Mouse (Mus musculus): ENCODE data around the gene Tspan32. TPM values are rescaled to one million over a fixed set of nuclear protein-coding genes. Genes with fewer than 3 reads are reported as not detected.
A peak's percentile ranks its signal among the peaks of the same experiment; 100 is the strongest.

Gene Tspan32
- polyA plus RNA-seq, 1 experiment = 59.5 TPM

GRCm38 (mm10) chr7:143042897-143043300, 38.1 kb downstream of the Tspan32 start:
- no peak overlapping the region for H3K4me3 ChIP-seq
- no peaks in the 10 kb centered on the region for H3K36me3 ChIP-seq (ENCODE audit: control insufficient read depth, insufficient read depth)
- H3K79me2 ChIP-seq (ENCODE audit: control insufficient read depth, insufficient read depth) = no peaks in the 10 kb centered on the region
- H3K4me2 ChIP-seq (ENCODE audit: low read depth) = peak overlapping the region; percentile 15
- no peak overlapping the region for H3ac ChIP-seq (ENCODE audit: control insufficient read depth, insufficient read length)
- TF ChIP-seq MAX (IDR thresholded peaks at IDR 0.05; ENCODE audit: low read depth) = no peak
- no peak for TF ChIP-seq TCF3 (IDR thresholded peaks at IDR 0.05; ENCODE audit: insufficient read length, low read depth)
- H3K27me3 ChIP-seq (ENCODE audit: control insufficient read depth, insufficient read depth, insufficient read length) = no peaks in the 10 kb centered on the region

DNA sequence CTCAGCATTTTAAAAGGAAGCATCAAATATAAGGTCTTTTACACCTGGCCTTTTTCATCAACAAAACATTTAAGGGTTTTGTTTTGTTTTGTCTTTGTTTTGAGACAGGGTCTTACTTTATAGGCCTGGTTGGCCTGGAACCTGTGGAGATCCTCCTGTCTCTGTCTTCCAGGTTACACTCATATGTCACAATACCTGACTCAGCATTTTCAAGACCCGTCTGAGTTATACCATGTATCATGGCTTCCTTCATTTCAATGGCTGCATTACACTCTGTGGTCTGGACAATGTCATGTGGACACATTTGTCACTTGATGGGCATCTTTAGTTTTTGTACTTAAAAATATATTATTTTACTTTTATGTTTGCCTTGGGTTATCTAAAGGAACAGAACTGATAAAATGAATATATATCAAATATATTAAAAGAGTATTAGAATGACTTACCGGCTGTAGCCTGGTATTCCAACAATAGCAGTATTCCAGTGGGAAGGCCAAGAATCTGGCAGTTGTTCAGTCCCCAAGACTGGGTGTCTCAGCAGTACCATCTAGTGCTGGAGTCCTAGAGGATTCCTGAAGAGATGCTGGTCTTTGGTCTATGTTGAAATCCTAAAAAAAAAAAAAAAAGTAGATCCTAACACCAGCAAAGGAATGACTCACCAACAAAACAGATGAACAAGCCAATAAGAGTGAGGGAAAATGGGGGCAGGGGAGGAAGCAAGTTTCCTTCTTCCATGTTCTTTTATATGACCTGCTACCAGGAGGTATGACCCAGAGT, 39.4 kb downstream of the Tspan32 start:
- H3K4me2 ChIP-seq (ENCODE audit: low read depth) = no peak overlapping the region
- no peaks in the 10 kb centered on the region for H3K36me3 ChIP-seq (ENCODE audit: control insufficient read depth, insufficient read depth)
- no peaks in the 10 kb centered on the region for H3K27me3 ChIP-seq (ENCODE audit: control insufficient read depth, insufficient read depth, insufficient read length)
- no peaks in the 10 kb centered on the region for H3K79me2 ChIP-seq (ENCODE audit: control insufficient read depth, insufficient read depth)
- no peak overlapping the region for H3K4me3 ChIP-seq
- TF ChIP-seq USF1 (IDR thresholded peaks at IDR 0.05; ENCODE audit: low read depth) (no peak), MYOG (IDR thresholded peaks at IDR 0.05; ENCODE audit: control insufficient read depth in 1 of 3, insufficient read depth in 1 of 3, insufficient read length in 2 of 3, low read depth in 2 of 3) (no peak), MAX (IDR thresholded peaks at IDR 0.05; ENCODE audit: low read depth) (no peak), MYOD1 (IDR thresholded peaks at IDR 0.05; ENCODE audit: control insufficient read depth in 1 of 3, insufficient read length in 2 of 3, low read depth in 2 of 3) (no peak), TCF12 (IDR thresholded peaks at IDR 0.05; ENCODE audit: insufficient read depth, poor library complexity, severe bottlenecking) (no peak), SRF (IDR thresholded peaks at IDR 0.05; ENCODE audit: control insufficient read depth, insufficient read length, low read depth) (no peak), TCF3 (IDR thresholded peaks at IDR 0.05; ENCODE audit: insufficient read length, low read depth) (no peak), POLR2AphosphoS2 (IDR thresholded peaks at IDR 0.05; ENCODE audit: insufficient read length, low read depth) (no peak), REST (IDR thresholded peaks at IDR 0.05; ENCODE audit: insufficient read depth, insufficient read length) (no peak), E2F4 (IDR thresholded peaks at IDR 0.05; ENCODE audit: insufficient read depth) (no peak), CEBPB (IDR thresholded peaks at IDR 0.05; ENCODE audit: insufficient read depth, poor library complexity, severe bottlenecking) (no peak), POLR2A (IDR thresholded peaks at IDR 0.05; ENCODE audit: insufficient read length, low read depth) (no peak)
- no peak overlapping the region for H3ac ChIP-seq (ENCODE audit: control insufficient read depth, insufficient read length)

GRCm38 (mm10) chr7:143044826-143045206, 40.0 kb downstream of the Tspan32 start:
- H3K4me2 ChIP-seq (ENCODE audit: low read depth) = no peak overlapping the region
- H3ac ChIP-seq (ENCODE audit: control insufficient read depth, insufficient read length) = no peak overlapping the region
- no peak overlapping the region for H3K4me3 ChIP-seq
- H3K79me2 ChIP-seq (ENCODE audit: control insufficient read depth, insufficient read depth) = no peaks in the 10 kb centered on the region
- no peaks in the 10 kb centered on the region for H3K27me3 ChIP-seq (ENCODE audit: control insufficient read depth, insufficient read depth, insufficient read length)
- no peaks in the 10 kb centered on the region for H3K36me3 ChIP-seq (ENCODE audit: control insufficient read depth, insufficient read depth)
- TF ChIP-seq REST (IDR thresholded peaks at IDR 0.05; ENCODE audit: insufficient read depth, insufficient read length) (no peak), POLR2AphosphoS2 (IDR thresholded peaks at IDR 0.05; ENCODE audit: insufficient read length, low read depth) (no peak), TCF3 (IDR thresholded peaks at IDR 0.05; ENCODE audit: insufficient read length, low read depth) (no peak), MAX (IDR thresholded peaks at IDR 0.05; ENCODE audit: low read depth) (no peak), TCF12 (IDR thresholded peaks at IDR 0.05; ENCODE audit: insufficient read depth, poor library complexity, severe bottlenecking) (no peak), POLR2A (IDR thresholded peaks at IDR 0.05; ENCODE audit: insufficient read length, low read depth) (no peak), MYOD1 (IDR thresholded peaks at IDR 0.05; ENCODE audit: control insufficient read depth in 1 of 3, insufficient read length in 2 of 3, low read depth in 2 of 3) (no peak), MYOG (IDR thresholded peaks at IDR 0.05; ENCODE audit: control insufficient read depth in 1 of 3, insufficient read depth in 1 of 3, insufficient read length in 2 of 3, low read depth in 2 of 3) (no peak), CEBPB (IDR thresholded peaks at IDR 0.05; ENCODE audit: insufficient read depth, poor library complexity, severe bottlenecking) (no peak), SRF (IDR thresholded peaks at IDR 0.05; ENCODE audit: control insufficient read depth, insufficient read length, low read depth) (no peak), E2F4 (IDR thresholded peaks at IDR 0.05; ENCODE audit: insufficient read depth) (no peak), USF1 (IDR thresholded peaks at IDR 0.05; ENCODE audit: low read depth) (no peak)

DNA sequence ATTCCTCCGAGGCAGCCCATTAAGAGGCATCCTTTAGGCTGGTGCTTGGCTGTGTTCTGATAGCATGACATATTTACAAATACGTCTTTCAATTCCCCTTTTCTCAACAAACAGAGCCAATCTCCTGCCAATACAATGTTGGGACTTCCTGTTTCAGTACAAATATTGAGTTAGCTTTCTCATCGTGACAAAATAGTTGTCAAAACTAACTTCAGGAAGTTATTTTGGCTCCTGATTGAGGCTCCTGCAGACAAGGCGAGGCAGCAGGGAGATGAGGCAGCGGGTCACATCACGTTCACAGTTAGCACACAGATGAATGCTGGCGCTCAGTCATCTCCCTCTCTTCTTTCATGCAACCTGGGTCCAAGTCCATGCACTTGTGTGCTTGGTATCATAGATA, 41.5 kb downstream of the Tspan32 start:
- no peaks in the 10 kb centered on the region for H3K27me3 ChIP-seq (ENCODE audit: control insufficient read depth, insufficient read depth, insufficient read length)
- H3K4me3 ChIP-seq = no peak overlapping the region
- no peaks in the 10 kb centered on the region for H3K79me2 ChIP-seq (ENCODE audit: control insufficient read depth, insufficient read depth)
- H3K36me3 ChIP-seq (ENCODE audit: control insufficient read depth, insufficient read depth) = no peaks in the 10 kb centered on the region
- H3ac ChIP-seq (ENCODE audit: control insufficient read depth, insufficient read length) = no peak overlapping the region
- H3K4me2 ChIP-seq (ENCODE audit: low read depth) = no peak overlapping the region
- TF ChIP-seq MAX (IDR thresholded peaks at IDR 0.05; ENCODE audit: low read depth) = no peak
- no peak for TF ChIP-seq USF1 (IDR thresholded peaks at IDR 0.05; ENCODE audit: low read depth)
- no peak for TF ChIP-seq POLR2AphosphoS2 (IDR thresholded peaks at IDR 0.05; ENCODE audit: insufficient read length, low read depth)
- no peak for TF ChIP-seq MYOD1 (IDR thresholded peaks at IDR 0.05; ENCODE audit: control insufficient read depth in 1 of 3, insufficient read length in 2 of 3, low read depth in 2 of 3)
- TF ChIP-seq REST (IDR thresholded peaks at IDR 0.05; ENCODE audit: insufficient read depth, insufficient read length) = no peak
- TF ChIP-seq TCF3 (IDR thresholded peaks at IDR 0.05; ENCODE audit: insufficient read length, low read depth) = no peak

DNA sequence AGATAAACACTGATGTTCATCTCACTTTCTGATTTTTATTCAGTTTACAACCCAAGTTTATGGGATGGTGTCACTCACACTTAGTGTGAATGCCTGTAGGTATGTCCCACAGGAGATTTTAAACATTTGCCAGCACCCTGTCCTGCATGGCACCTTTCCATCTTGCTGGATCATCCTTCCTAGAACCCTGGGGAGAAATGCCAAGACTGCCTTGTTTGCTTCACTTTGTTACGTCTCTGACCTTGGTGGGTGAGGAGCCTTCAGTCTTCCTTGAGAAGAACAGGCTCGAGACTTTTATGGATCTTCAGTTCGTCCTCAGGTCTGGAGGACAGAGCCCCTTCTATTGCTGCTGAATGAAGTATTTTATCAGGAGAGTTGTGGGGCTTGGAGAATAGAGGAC, 44.5 kb downstream of the Tspan32 start:
- H3K36me3 ChIP-seq (ENCODE audit: control insufficient read depth, insufficient read depth) = no peaks in the 10 kb centered on the region
- TF ChIP-seq CEBPB (IDR thresholded peaks at IDR 0.05; ENCODE audit: insufficient read depth, poor library complexity, severe bottlenecking) = no peak
- no peak for TF ChIP-seq USF1 (IDR thresholded peaks at IDR 0.05; ENCODE audit: low read depth)
- TF ChIP-seq POLR2A (IDR thresholded peaks at IDR 0.05; ENCODE audit: insufficient read length, low read depth) = no peak
- no peak for TF ChIP-seq POLR2AphosphoS2 (IDR thresholded peaks at IDR 0.05; ENCODE audit: insufficient read length, low read depth)
- no peak for TF ChIP-seq SRF (IDR thresholded peaks at IDR 0.05; ENCODE audit: control insufficient read depth, insufficient read length, low read depth)
- no peak for TF ChIP-seq MYOG (IDR thresholded peaks at IDR 0.05; ENCODE audit: control insufficient read depth in 1 of 3, insufficient read depth in 1 of 3, insufficient read length in 2 of 3, low read depth in 2 of 3)
- no peak for TF ChIP-seq E2F4 (IDR thresholded peaks at IDR 0.05; ENCODE audit: insufficient read depth)
- TF ChIP-seq MAX (IDR thresholded peaks at IDR 0.05; ENCODE audit: low read depth) = no peak
- no peak overlapping the region for H3K4me3 ChIP-seq
- H3ac ChIP-seq (ENCODE audit: control insufficient read depth, insufficient read length) = no peak overlapping the region
- H3K79me2 ChIP-seq (ENCODE audit: control insufficient read depth, insufficient read depth) = peaks cover 15% of the 10 kb centered on the region
- no peaks in the 10 kb centered on the region for H3K27me3 ChIP-seq (ENCODE audit: control insufficient read depth, insufficient read depth, insufficient read length)
- no peak overlapping the region for H3K4me2 ChIP-seq (ENCODE audit: low read depth)
